Mouse (Mus musculus) layer of hippocampus, postnatal 36 days (tissue): Measurements from ENCODE around the gene Msh2. TPM values are rescaled to one million over a fixed set of nuclear protein-coding genes. Genes with fewer than 3 reads are reported as not detected.
A peak's percentile ranks its signal among the peaks of the same experiment; 100 is the strongest.

Experiments
- DNase-seq, 2 experiments: peaks; one replicate each; pipeline ENCODE4 v3.0.0; 2022
- total RNA-seq, 2 experiments: library from RNA; stranded (reverse); gene quantifications; 2 replicates each; pipeline ENCODE4 v1.2.3; 2021

Msh2 gene
- total RNA-seq, 2 experiments from 2014 or later: 35.3 to 38.1 TPM

- DNase-seq: no peak
These were observed 28.0 kb downstream of the Msh2 start for GRCm38 (mm10) chr17:87700101-87700500.

- DNase-seq: no peak
These were observed 52.6 kb downstream of the Msh2 start for GRCm38 (mm10) chr17:87724727-87725126.

- DNase-seq: no peak
These were observed 54.6 kb downstream of the Msh2 start for GRCm38 (mm10) chr17:87726489-87727356.

- DNase-seq: no peak
These were observed 59.8 kb downstream of the Msh2 start for GRCm38 (mm10) chr17:87731962-87732361.

- DNase-seq: no peak
These were observed 62.3 kb downstream of the Msh2 start for GRCm38 (mm10) chr17:87734471-87734870.

GRCm38 (mm10) chr17:87737144-87737543 is 65.0 kb downstream of the Msh2 start:
- no peak for DNase-seq

GRCm38 (mm10) chr17:87739835-87740234 is 67.7 kb downstream of the Msh2 start:
- DNase-seq: no peak

- peak; percentile 76 to 80 for DNase-seq
These were observed 73.1 kb downstream of the Msh2 start for GRCm38 (mm10) chr17:87744985-87745925.

GRCm38 (mm10) chr17:87745926-87746888 is 74.1 kb downstream of the Msh2 start:
- DNase-seq: peak; percentile 49 to 55

- DNase-seq: no peak
These were observed 88.2 kb downstream of the Msh2 start for GRCm38 (mm10) chr17:87760315-87760714.

- DNase-seq: no peak
These were observed 91.0 kb downstream of the Msh2 start for GRCm38 (mm10) chr17:87763146-87763545.

GRCm38 (mm10) chr17:87765031-87765430 is 92.9 kb downstream of the Msh2 start:
- no peak for DNase-seq

- no peak for DNase-seq
These were observed 94.8 kb downstream of the Msh2 start for GRCm38 (mm10) chr17:87766888-87767287.

- DNase-seq: no peak
These were observed 98.6 kb downstream of the Msh2 start for GRCm38 (mm10) chr17:87770766-87771165.

GRCm38 (mm10) chr17:87773175-87773574 is 101.0 kb downstream of the Msh2 start:
- no peak for DNase-seq

Other genes starting within 250 kb of the Msh2 start
- not detected for gene Stpg4, start 244.6 kb upstream of the Msh2 start, total RNA-seq
- gene Calm2, start 225.4 kb upstream of the Msh2 start, total RNA-seq: 1,000 to 10,000 TPM; 2,120 to 2,282 TPM
- under 1 TPM; 0.32 to 0.43 TPM for gene Epcam, start 36.4 kb upstream of the Msh2 start, total RNA-seq
- 10 to 100 TPM; 21.6 to 23.7 TPM for gene Kcnk12, start 125.7 kb downstream of the Msh2 start, total RNA-seq
- gene Rpl36-ps4, start 248.6 kb downstream of the Msh2 start, total RNA-seq: not detected